ENCODE assay signal across 8 mouse cellular contexts in the genomic region with DNA sequence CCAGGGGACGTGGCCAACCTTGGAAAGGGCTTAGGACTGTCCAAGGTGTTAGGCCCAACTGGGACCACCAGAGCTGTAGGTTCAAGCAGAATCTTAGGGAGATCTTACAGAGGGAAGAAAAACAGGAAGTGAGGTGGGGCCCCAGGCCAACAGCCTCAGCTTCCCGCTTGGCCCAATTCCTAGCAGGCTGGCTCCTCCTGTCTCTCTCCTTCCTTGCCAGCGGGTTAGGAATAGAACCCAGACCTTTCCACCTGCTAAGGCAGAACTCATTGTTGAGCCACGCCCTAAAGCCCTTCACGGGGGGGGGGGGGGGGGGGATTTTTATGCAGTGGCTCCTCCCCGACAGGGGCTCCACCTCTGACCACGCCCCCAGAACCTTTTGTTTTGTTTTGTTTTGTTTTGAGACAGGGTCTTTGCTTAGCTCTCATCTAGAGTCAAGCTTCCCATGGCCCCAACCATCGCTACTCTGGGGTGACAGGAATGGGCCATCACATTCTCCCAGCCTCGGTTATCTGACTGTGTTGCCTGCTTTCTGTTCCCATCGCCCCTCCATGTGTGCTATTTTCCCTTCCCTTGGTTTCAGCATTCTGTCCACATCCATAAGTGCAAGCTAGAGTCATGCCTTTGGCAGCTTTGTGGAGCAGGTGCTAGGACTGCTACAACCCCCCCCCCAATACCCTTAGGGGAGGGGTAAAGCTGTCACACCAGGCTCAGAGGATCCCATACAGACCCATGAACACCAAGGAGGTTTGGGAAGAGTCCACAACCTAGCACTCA. TPM values are rescaled to one million over a fixed set of nuclear protein-coding genes. Genes with fewer than 3 reads are reported as not detected.
DNase-seq lines count a peak whose midpoint lies in the region; ATAC-seq lines count a peak whose summit lies in the region.

No protein-coding gene starts in this region.

- H3K4me1 ChIP-seq in heart, embryonic 11.5 days (ENCODE audit: control insufficient read depth, insufficient read depth, low read length), result peaks cover 45% of the 10 kb centered on the region
- peaks cover 55% of the 10 kb centered on the region for H3K4me1 ChIP-seq in heart, embryonic 15.5 days (replicated peaks)
- H3K4me1 ChIP-seq in limb, embryonic 15.5 days, result peaks cover 48% of the 10 kb centered on the region
- peaks cover 53% of the 10 kb centered on the region for H3K4me1 ChIP-seq in neural tube, embryonic 13.5 days (replicated peaks)

- no peaks in the 10 kb centered on the region for H3K9me3 ChIP-seq in heart, embryonic 11.5 days (replicated peaks; ENCODE audit: control insufficient read depth, low read length)
- H3K9me3 ChIP-seq in heart, embryonic 15.5 days (replicated peaks), result no peaks in the 10 kb centered on the region
- no peaks in the 10 kb centered on the region for H3K9me3 ChIP-seq in limb, embryonic 15.5 days
- H3K9me3 ChIP-seq in neural tube, embryonic 13.5 days, result no peaks in the 10 kb centered on the region

- H3K4me3 ChIP-seq in heart, embryonic 11.5 days (ENCODE audit: low read depth, low read length), result no peak overlapping the region; the same call in 1 of the 2 replicates
- peak overlapping the region; percentile 96 for H3K4me3 ChIP-seq in heart, embryonic 15.5 days
- no peak overlapping the region for H3K4me3 ChIP-seq in limb, embryonic 15.5 days
- H3K4me3 ChIP-seq in neural tube, embryonic 13.5 days, result 0 out of 2 replicates have a peak overlapping the region, but pooled peaks have one; percentile 1

- H3K27ac ChIP-seq in heart, embryonic 11.5 days (ENCODE audit: low read depth, low read length), result peak overlapping the region; percentile 98
- H3K27ac ChIP-seq in heart, embryonic 15.5 days, result peak overlapping the region; percentile 97
- H3K27ac ChIP-seq in limb, embryonic 15.5 days, result peak overlapping the region; percentile 98
- peak overlapping the region; percentile 97 for H3K27ac ChIP-seq in neural tube, embryonic 13.5 days (replicated peaks)

- peak overlapping the region; percentile 81 for H3K9ac ChIP-seq in heart, embryonic 11.5 days (ENCODE audit: low read depth, low read length)
- H3K9ac ChIP-seq in heart, embryonic 15.5 days, result 0 out of 2 replicates have a peak overlapping the region, but pooled peaks have one; percentile 8
- no peak overlapping the region for H3K9ac ChIP-seq in limb, embryonic 15.5 days
- H3K9ac ChIP-seq in neural tube, embryonic 13.5 days, result peak overlapping the region; percentile 84

- no peaks in the 10 kb centered on the region; the same call in 1 of the 2 replicates for H3K36me3 ChIP-seq in heart, embryonic 11.5 days (ENCODE audit: control insufficient read depth, insufficient read depth, low read length)
- H3K36me3 ChIP-seq in heart, embryonic 15.5 days, result peaks cover 7% of the 10 kb centered on the region; the same call in 1 of the 2 replicates
- H3K36me3 ChIP-seq in limb, embryonic 15.5 days, result peaks cover 6% of the 10 kb centered on the region; the same call in 1 of the 2 replicates
- H3K36me3 ChIP-seq in neural tube, embryonic 13.5 days, result peaks cover 9% of the 10 kb centered on the region; the same call in 1 of the 2 replicates

- DNase-seq in heart, postnatal 4 days, result no peak
- DNase-seq in R1 (ENCODE audit: low read depth, low spot score), result peak; percentile 70
- no peak for DNase-seq in left cerebral cortex, adult 18-20 months (ENCODE audit: low spot score in 2 of 2)
- DNase-seq in right cerebral cortex, adult 2 months (ENCODE audit: low spot score in 2 of 2), result no peak

- peak overlapping the region; percentile 92 for H3K4me2 ChIP-seq in heart, embryonic 11.5 days
- H3K4me2 ChIP-seq in heart, embryonic 15.5 days, result peak overlapping the region; percentile 77
- peak overlapping the region; percentile 58 for H3K4me2 ChIP-seq in limb, embryonic 15.5 days
- peak overlapping the region; percentile 64; the same call in 1 of the 2 replicates for H3K4me2 ChIP-seq in neural tube, embryonic 13.5 days

- ATAC-seq in heart, embryonic 11.5 days (replicated peaks; ENCODE audit: insufficient number of reproducible peaks, low FRiP score, low TSS enrichment), result no peak
- no peak for ATAC-seq in heart, embryonic 15.5 days (replicated peaks; ENCODE audit: insufficient number of reproducible peaks, insufficient read depth, low FRiP score, low read depth)
- no peak for ATAC-seq in limb, embryonic 15.5 days (ENCODE audit: insufficient number of reproducible peaks, low FRiP score, low TSS enrichment, low read depth)
- ATAC-seq in neural tube, embryonic 13.5 days (ENCODE audit: low read depth), result no peak

- WGBS in heart, embryonic 11.5 days (ENCODE audit: insufficient replicate concordance), result 47% methylated on average over 10 of the region's 10 CpGs
- WGBS in heart, embryonic 15.5 days, result 41% methylated on average over 10 of the region's 10 CpGs
- WGBS in limb, embryonic 15.5 days, result 44% methylated on average over 9 of the region's 10 CpGs
- 53% methylated on average over 9 of the region's 10 CpGs for WGBS in neural tube, embryonic 13.5 days

- H3K27me3 ChIP-seq in heart, embryonic 11.5 days (ENCODE audit: control insufficient read depth, insufficient read depth, low read length), result no peaks in the 10 kb centered on the region
- no peaks in the 10 kb centered on the region for H3K27me3 ChIP-seq in heart, embryonic 15.5 days
- H3K27me3 ChIP-seq in limb, embryonic 15.5 days, result no peaks in the 10 kb centered on the region
- no peaks in the 10 kb centered on the region for H3K27me3 ChIP-seq in neural tube, embryonic 13.5 days

RNA-seq across cellular contexts. Expression of a gene that starts 0.9 kb away (rescaled TPM):
- 62.1 and 68.8 TPM in 2 replicates for polyA plus RNA-seq in heart, embryonic 11.5 days (2014; fragmentation: Nextera tagmentation; extraction: Ambion mirVana)
- total RNA-seq in heart, postnatal 4 days (2021), result 100 to 1,000 TPM; 105 TPM
- 70.8 and 99.5 TPM in 2 replicates for polyA plus RNA-seq in heart, embryonic 15.5 days (2015; fragmentation: Nextera tagmentation; extraction: Ambion mirVana)
- 90.1 and 97.5 TPM in 2 replicates for polyA plus RNA-seq in limb, embryonic 15.5 days (2015; fragmentation: Nextera tagmentation; extraction: Ambion mirVana)
- polyA plus RNA-seq in neural tube, embryonic 13.5 days (2015; fragmentation: Nextera tagmentation; extraction: Ambion mirVana), result 61.4 and 63.4 TPM in 2 replicates
- 10 to 100 TPM; 43.3 to 47.7 TPM for total RNA-seq in left cerebral cortex, adult 18-20 months (2021)

RNA-seq across cellular contexts. Expression of a gene that starts 21.9 kb away (rescaled TPM):
- 37.6 and 47.0 TPM in 2 replicates for polyA plus RNA-seq in heart, embryonic 11.5 days (2014; fragmentation: Nextera tagmentation; extraction: Ambion mirVana)
- total RNA-seq in heart, postnatal 4 days (2021), result 10 to 100 TPM; 42.2 to 42.4 TPM
- polyA plus RNA-seq in heart, embryonic 15.5 days (2015; fragmentation: Nextera tagmentation; extraction: Ambion mirVana), result 45.4 and 64.8 TPM in 2 replicates
- polyA plus RNA-seq in limb, embryonic 15.5 days (2015; fragmentation: Nextera tagmentation; extraction: Ambion mirVana), result 54.7 and 68.2 TPM in 2 replicates
- 93.9 and 100.0 TPM in 2 replicates for polyA plus RNA-seq in neural tube, embryonic 13.5 days (2015; fragmentation: Nextera tagmentation; extraction: Ambion mirVana)
- total RNA-seq in left cerebral cortex, adult 18-20 months (2021), result 10 to 100 TPM; 87.6 to 93.8 TPM

RNA-seq across cellular contexts. Expression of a gene that starts 23.0 kb away (rescaled TPM):
- 38.9 and 39.0 TPM in 2 replicates for polyA plus RNA-seq in heart, embryonic 11.5 days (2014; fragmentation: Nextera tagmentation; extraction: Ambion mirVana)
- 10 to 100 TPM; 12.5 to 13.0 TPM for total RNA-seq in heart, postnatal 4 days (2021)
- 22.1 and 33.6 TPM in 2 replicates for polyA plus RNA-seq in heart, embryonic 15.5 days (2015; fragmentation: Nextera tagmentation; extraction: Ambion mirVana)
- 55.8 and 57.7 TPM in 2 replicates for polyA plus RNA-seq in limb, embryonic 15.5 days (2015; fragmentation: Nextera tagmentation; extraction: Ambion mirVana)
- 46.4 and 55.1 TPM in 2 replicates for polyA plus RNA-seq in neural tube, embryonic 13.5 days (2015; fragmentation: Nextera tagmentation; extraction: Ambion mirVana)
- total RNA-seq in left cerebral cortex, adult 18-20 months (2021), result 10 to 100 TPM; 17.1 to 17.2 TPM

RNA-seq across cellular contexts. Expression of a gene that starts 23.2 kb away (rescaled TPM):
- polyA plus RNA-seq in heart, embryonic 11.5 days (2014; fragmentation: Nextera tagmentation; extraction: Ambion mirVana), result 8.2 and 8.5 TPM in 2 replicates
- total RNA-seq in heart, postnatal 4 days (2021), result 1 to 10 TPM; 3.2 to 4.6 TPM
- polyA plus RNA-seq in heart, embryonic 15.5 days (2015; fragmentation: Nextera tagmentation; extraction: Ambion mirVana), result 10.4 and 14.6 TPM in 2 replicates
- polyA plus RNA-seq in limb, embryonic 15.5 days (2015; fragmentation: Nextera tagmentation; extraction: Ambion mirVana), result 25.9 and 31.0 TPM in 2 replicates
- polyA plus RNA-seq in neural tube, embryonic 13.5 days (2015; fragmentation: Nextera tagmentation; extraction: Ambion mirVana), result 37.2 and 39.1 TPM in 2 replicates
- 10 to 100 TPM; 42.6 to 45.2 TPM for total RNA-seq in left cerebral cortex, adult 18-20 months (2021)

RNA-seq across cellular contexts. Expression of a gene that starts 56.2 kb away (rescaled TPM):
- 64.6 and 67.6 TPM in 2 replicates for polyA plus RNA-seq in heart, embryonic 11.5 days (2014; fragmentation: Nextera tagmentation; extraction: Ambion mirVana)
- total RNA-seq in heart, postnatal 4 days (2021), result 100 to 1,000 TPM; 142 to 162 TPM
- polyA plus RNA-seq in heart, embryonic 15.5 days (2015; fragmentation: Nextera tagmentation; extraction: Ambion mirVana), result 78.2 and 112 TPM in 2 replicates
- 126 and 148 TPM in 2 replicates for polyA plus RNA-seq in limb, embryonic 15.5 days (2015; fragmentation: Nextera tagmentation; extraction: Ambion mirVana)
- 98.0 and 110 TPM in 2 replicates for polyA plus RNA-seq in neural tube, embryonic 13.5 days (2015; fragmentation: Nextera tagmentation; extraction: Ambion mirVana)
- total RNA-seq in left cerebral cortex, adult 18-20 months (2021), result 100 to 1,000 TPM; 253 to 267 TPM

Comparison
In these comparisons a context has a peak if more than half of its experiments do, and no peak if none do; other contexts are left out.
1. H3K4me3 ChIP-seq: peak in heart, embryonic 15.5 days (single experiment) and neural tube, embryonic 13.5 days (single experiment); none in heart, embryonic 11.5 days (single experiment) and limb, embryonic 15.5 days (single experiment).
2. Peak in every context shown above with its lines, with median percentiles within 50 percentile points of each other: H3K27ac ChIP-seq and H3K4me2 ChIP-seq.